Mouse (Mus musculus): Measurements from ENCODE around the gene Fam173b. TPM values are rescaled to one million over a fixed set of nuclear protein-coding genes. Genes with fewer than 3 reads are reported as not detected.

Gene Fam173b
- polyA plus RNA-seq (2012; ENCODE audit: insufficient read depth, insufficient read length, missing spikeins): 16.8 and 26.4 TPM in 2 replicates

DNA sequence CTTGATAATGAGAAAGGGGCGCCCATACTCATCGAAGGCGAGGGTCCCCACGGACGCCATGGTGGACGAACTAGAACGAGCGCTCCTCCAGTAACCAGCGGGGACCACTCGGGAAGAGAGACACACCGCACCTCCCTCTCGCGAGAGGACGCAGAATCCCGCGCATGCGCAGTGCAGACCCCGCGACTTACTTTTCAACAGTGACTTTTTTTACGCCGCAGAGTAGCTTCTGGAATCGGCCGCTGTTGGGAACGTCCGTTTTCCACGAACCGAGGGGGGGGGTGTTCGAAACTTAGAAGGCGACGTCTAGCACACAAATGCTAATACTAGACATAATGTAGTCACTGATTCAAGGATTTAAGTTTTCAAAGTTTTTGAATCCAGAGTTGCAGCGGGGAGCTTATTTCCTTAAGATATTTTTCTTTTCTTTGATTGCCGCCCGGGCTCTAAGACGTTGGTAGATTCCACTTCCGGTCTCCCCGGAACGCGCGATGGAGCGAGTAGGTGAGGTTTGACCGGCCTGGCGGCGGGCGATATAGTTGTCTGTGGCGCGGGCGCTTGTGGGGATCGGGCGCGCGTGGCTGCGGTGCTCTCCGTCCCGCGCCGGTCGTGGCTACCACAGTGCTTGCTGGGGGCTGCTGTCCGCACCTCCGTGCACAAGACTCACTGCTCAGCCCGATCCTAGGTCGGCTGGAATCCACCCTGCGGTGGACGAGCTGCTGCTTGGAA lies at the start of gene Fam173b, which contains the start of gene Cct5:
Fam173b (plus strand) TSS at position 207 of the 729 bp plus-strand sequence.
Cct5 (minus strand) TSS at position 159 of the 729 bp plus-strand sequence.
- peak within 1 kb of the TSS; percentile 95 for H3K27ac ChIP-seq (replicated peaks; ENCODE audit: low read depth, low read length)
- H3K4me3 ChIP-seq (ENCODE audit: insufficient read depth, low read depth, low read length): peak within 1 kb of the TSS; percentile 86
- H3K4me1 ChIP-seq (ENCODE audit: control insufficient read depth, insufficient read depth, insufficient read length, low read length): peaks cover 16% of the 10 kb centered on the region; the same call in 1 of the 2 replicates

DNA sequence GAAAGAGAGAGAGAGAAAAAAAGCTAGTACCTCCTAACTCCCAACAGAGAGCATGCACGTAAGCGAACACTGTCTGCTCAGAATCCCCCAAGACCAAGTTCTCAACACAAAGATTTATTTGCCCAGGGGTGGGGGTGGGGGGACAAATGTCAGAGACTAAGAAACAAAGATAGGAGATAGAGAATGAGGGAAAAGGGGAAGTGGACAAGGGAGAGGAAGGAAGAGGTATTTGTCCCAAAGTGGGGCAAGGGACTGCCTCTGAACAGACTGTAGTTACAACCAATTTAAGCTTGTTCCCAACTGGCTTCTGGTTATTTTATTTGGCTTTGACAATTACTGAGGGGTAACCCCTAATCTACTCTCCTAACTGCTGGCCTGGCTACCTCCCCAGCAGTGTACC lies 46.8 kb upstream of the Fam173b start:
- Histone ChIP-seq H3K4me1 (ENCODE audit: control insufficient read depth, insufficient read depth, insufficient read length, low read length) (no peaks in the 10 kb centered on the region), H3K4me3 (ENCODE audit: insufficient read depth, low read depth, low read length) (no peak overlapping the region), H3K27ac (replicated peaks; ENCODE audit: low read depth, low read length) (no peak overlapping the region)

DNA sequence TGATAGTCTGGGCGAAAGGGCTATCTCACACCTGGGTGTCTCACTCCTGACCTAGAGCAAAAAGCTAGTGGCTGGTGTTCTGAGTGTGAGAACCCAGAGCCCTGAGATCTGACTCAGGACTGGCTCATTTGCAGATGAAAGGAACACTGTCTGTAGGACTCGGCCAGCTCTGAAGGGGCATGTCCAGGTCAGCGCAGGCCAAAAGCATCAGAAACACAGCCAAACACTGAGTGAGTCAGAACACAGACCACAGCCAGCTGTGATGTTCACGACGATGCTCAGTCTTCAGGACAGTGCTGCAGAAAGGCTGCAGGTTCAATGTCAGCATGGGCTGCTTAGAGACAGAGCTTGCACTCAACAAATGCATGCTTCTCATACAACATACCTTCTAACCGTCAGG lies 40.3 kb upstream of the Fam173b start:
- no peaks in the 10 kb centered on the region for H3K4me1 ChIP-seq (ENCODE audit: control insufficient read depth, insufficient read depth, insufficient read length, low read length)
- no peak overlapping the region for H3K27ac ChIP-seq (replicated peaks; ENCODE audit: low read depth, low read length)

DNA sequence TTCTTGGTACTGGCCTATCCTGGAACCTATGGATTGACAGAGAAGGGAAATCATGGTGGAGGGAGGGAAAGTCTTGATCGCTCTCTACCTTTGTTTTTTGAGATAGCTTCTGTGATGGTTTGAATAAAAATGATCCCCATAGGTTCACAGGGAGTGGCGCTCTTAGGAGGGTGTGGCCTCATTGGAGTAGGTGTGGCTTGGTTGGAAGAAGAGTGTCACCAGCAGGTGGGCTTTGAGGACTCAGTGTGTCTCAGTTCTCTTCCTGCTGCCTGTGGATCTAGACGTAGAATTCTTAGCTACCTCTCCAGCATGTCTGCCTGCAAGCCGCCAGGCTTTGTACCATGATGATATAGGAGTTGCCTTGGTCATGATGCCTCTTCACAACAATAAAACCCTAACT lies 39.7 kb upstream of the Fam173b start:
- H3K4me3 ChIP-seq (ENCODE audit: insufficient read depth, low read depth, low read length): no peak overlapping the region
- no peaks in the 10 kb centered on the region for H3K4me1 ChIP-seq (ENCODE audit: control insufficient read depth, insufficient read depth, insufficient read length, low read length)
- H3K27ac ChIP-seq (replicated peaks; ENCODE audit: low read depth, low read length): no peak overlapping the region

More for the DNA sequence above, 40.3 kb upstream of the Fam173b start:
- H3K4me3 ChIP-seq (ENCODE audit: insufficient read depth, low read depth, low read length): no peak overlapping the region

DNA sequence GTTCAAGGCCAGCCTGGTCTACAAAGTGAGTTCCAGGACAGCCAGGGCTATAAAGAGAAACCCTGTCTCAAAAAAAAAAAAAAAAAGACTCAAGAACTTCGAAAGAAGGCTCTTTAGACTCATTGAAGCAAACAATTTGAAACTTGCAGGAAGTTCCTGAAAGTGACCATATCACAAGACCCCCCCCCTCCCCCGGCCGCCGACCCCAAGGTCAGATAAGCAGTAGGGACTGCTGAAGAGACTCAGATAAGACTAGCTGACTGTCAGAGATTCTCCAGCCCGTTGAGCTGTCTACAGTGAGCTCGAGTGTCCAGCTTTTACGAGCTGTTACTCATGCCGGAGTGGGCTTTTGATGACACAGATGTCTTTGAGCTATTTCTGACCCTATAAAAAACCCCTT lies 38.8 kb upstream of the Fam173b start:
- 0 out of 2 replicates have a peak, but pooled peaks cover 2% of the 10 kb centered on the region for H3K4me1 ChIP-seq (ENCODE audit: control insufficient read depth, insufficient read depth, insufficient read length, low read length)
- no peak overlapping the region for H3K27ac ChIP-seq (replicated peaks; ENCODE audit: low read depth, low read length)
- H3K4me3 ChIP-seq (ENCODE audit: insufficient read depth, low read depth, low read length): no peak overlapping the region

DNA sequence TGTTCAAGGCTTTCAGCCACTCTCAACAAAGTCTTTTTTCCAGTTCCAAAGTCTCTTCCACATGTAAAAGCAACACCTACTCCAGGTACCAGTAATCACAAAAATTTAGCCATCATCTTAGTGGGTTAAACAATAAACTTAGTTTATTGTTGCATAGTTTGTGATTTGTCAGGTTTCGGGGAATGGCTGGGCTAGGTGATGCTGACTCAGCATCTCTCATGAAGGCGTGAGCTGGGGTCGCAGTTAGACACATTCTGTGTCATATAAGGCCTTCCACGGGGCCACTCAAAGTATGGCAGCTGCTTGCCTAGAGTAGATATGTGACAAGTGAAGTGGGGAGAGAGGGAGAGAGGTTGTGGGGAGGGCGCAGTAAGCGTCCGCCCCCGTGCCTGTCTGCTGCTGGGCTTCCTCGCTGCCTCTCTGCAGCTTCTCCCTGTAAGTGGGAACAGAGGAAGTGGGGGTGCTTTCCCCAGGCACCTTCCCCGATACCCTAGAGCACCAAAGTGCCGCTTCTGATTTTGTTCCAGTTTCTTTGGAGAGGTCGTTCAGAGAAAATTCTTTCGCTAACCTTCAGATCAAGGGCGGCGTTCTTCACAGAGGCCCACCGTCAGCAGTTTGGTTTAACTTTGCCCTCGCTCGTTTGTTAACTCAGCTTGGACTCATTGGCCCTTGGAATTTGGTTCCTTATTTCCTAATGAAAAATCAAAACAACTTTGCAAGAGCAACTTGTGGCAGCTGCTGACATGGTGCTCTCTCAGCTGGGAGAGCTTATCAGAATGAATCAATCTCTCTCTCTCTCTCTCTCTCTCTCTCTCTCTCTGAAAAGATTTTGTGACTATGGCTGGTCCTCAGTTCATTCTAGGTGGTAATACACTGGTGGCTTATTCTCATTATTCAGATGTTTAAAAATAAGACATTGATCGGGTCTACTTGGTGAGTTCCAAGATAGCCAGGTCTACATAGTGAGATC lies 37.8 kb upstream of the Fam173b start:
- H3K4me3 ChIP-seq (ENCODE audit: insufficient read depth, low read depth, low read length): no peak overlapping the region
- H3K27ac ChIP-seq (replicated peaks; ENCODE audit: low read depth, low read length): no peak overlapping the region
- 0 out of 2 replicates have a peak, but pooled peaks cover 2% of the 10 kb centered on the region for H3K4me1 ChIP-seq (ENCODE audit: control insufficient read depth, insufficient read depth, insufficient read length, low read length)

DNA sequence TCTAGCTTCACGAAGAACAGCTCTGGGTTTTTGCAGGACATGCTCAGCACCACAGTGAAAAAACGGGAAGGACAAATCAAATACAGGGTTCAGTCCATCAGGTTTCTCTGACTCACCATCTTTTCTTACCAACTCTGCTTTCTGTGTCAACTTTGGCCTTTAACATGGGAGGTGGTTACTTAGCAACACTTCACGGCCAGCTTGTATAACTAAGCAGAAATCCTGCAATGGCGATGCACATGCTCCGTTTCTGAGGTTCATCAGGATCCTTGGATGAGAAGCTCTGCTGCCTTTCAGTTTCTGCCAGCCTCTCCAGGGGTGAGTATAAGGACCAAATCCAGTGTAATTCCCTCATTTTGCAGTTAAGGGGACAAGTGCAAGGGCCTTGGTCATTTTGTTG lies 36.5 kb upstream of the Fam173b start, which contains the start of gene Cmbl:
Cmbl (plus strand) TSS at position 206 of the 400 bp plus-strand sequence.
- Histone ChIP-seq H3K4me1 (ENCODE audit: control insufficient read depth, insufficient read depth, insufficient read length, low read length) (0 out of 2 replicates have a peak, but pooled peaks cover 2% of the 10 kb centered on the region), H3K4me3 (ENCODE audit: insufficient read depth, low read depth, low read length) (no peak within 1 kb of the TSS), H3K27ac (replicated peaks; ENCODE audit: low read depth, low read length) (0 out of 2 replicates have a peak within 1 kb of the TSS, but pooled peaks have one; percentile 8)

DNA sequence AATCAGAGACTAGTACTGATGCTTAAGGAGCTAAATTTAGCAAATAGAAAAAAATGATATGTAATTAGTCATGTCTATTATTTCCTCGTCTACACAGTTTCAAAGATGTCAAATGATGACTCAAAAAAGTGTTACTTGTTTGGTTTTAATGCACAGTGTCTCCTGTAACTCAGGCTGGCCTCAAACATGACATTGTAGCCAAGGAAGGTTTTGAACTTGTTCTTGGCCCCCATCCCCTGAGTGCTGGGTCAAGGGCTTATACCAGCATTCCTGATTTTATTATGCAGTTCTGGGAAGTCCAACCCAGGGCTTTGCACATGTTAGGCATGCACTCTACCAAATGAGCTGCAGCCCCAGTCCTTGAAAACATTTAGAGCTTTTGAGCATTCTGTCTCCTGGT lies 35.9 kb upstream of the Fam173b start:
- H3K27ac ChIP-seq (replicated peaks; ENCODE audit: low read depth, low read length): no peak overlapping the region
- H3K4me1 ChIP-seq (ENCODE audit: control insufficient read depth, insufficient read depth, insufficient read length, low read length): 0 out of 2 replicates have a peak, but pooled peaks cover 8% of the 10 kb centered on the region
- H3K4me3 ChIP-seq (ENCODE audit: insufficient read depth, low read depth, low read length): no peak overlapping the region

DNA sequence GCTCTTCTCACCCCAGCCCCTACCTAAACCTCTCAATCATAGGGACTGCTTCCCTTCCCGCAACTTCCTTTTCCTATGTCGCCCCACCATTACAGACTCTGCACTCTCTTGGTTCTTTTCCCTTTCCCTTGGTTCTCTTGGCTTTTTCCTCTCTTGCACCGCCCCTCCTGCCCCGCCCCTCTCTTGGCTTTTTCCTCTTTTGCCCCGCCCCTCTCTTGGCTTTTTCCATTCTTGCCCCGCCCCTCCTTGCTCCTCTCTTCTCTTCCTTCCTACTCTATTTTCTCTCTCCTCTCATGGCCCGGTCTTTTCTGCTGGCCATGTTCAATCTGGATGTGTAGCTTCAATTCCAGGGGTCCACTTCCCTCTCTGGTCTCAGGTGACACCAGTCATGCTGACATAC lies 34.2 kb upstream of the Fam173b start:
- Histone ChIP-seq H3K4me1 (ENCODE audit: control insufficient read depth, insufficient read depth, insufficient read length, low read length) (peaks cover 15% of the 10 kb centered on the region), H3K4me3 (ENCODE audit: insufficient read depth, low read depth, low read length) (no peak overlapping the region), H3K27ac (replicated peaks; ENCODE audit: low read depth, low read length) (no peak overlapping the region)

DNA sequence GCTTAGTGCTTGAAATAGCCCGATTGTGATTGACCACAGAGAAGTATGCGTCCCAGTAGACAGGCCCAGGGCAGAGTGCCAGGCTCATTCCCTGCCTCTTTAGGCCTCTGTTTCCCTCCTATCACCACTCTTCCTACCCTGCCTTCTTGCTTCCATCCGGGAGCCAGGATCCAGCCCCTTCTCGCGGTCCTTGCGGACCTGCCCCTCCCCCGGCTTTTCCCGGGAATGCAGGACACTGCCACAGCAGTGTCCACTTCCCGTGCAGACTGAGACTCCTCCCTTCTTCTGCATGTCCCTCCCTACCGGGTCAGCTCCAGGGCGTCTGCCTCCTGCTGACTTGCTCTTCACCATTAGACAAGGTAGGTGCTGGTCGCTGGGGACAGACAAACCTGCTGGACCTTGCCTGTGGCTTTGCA lies 33.1 kb upstream of the Fam173b start:
- H3K4me1 ChIP-seq (ENCODE audit: control insufficient read depth, insufficient read depth, insufficient read length, low read length): peaks cover 17% of the 10 kb centered on the region
- no peak overlapping the region for H3K27ac ChIP-seq (replicated peaks; ENCODE audit: low read depth, low read length)
- peak overlapping the region; percentile 48 for H3K4me3 ChIP-seq (ENCODE audit: insufficient read depth, low read depth, low read length)

DNA sequence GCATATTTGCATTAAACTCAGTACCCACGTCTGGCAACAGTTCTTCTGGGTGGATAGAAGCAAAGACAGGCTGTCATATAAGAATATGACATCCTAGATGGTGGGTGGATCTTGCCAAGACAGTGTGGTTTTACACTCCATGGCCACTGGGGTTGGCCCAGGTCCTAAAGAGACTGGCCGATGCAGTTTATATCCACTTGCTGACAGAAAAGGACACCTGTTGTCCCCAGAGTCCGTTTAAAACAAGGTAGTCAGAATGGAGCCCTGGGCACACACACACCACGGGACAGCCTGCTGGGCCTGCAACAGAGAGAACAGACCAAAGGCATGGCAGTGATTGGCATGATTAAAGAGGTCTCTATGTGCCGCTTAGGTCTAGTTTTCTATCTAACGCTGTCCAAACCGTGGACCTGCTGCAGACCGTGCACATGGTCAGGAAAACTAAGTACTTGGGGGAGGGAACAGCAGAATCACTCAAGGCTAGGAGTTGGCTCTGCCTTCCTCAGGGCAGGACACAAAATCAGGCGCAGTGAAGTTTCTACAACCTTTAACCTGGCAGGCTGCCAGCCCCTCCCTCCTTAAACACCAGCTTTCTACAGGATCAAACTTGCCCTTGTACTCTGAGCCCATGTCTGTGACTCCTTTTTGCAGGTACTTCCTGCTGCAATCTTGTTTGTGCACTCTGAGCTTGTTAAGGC lies 32.2 kb upstream of the Fam173b start:
- no peak overlapping the region for H3K27ac ChIP-seq (replicated peaks; ENCODE audit: low read depth, low read length)

DNA sequence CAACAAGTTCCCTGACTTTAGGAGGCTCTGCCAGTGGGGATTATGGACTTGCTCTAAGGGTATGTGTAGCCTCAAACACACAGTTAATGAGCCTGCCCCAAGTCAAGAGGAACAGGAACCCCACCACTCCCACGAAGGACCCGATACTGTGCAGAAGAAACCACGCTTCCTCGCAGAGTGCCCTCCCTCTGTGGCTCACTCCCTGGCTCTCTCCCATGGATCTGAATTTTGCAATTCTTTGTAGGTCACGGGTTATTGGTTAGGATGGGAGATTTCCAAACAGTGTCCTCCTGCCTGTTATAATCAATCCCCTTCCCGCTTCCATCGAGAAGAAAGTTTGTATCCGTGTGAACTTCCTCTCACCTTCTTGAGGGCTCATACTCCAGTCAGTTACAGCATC lies 30.7 kb upstream of the Fam173b start:
- H3K4me1 ChIP-seq (ENCODE audit: control insufficient read depth, insufficient read depth, insufficient read length, low read length): peaks cover 17% of the 10 kb centered on the region
- H3K4me3 ChIP-seq (ENCODE audit: insufficient read depth, low read depth, low read length): no peak overlapping the region
- H3K27ac ChIP-seq (replicated peaks; ENCODE audit: low read depth, low read length): peak overlapping the region; percentile 71

More for the DNA sequence above, 32.2 kb upstream of the Fam173b start:
- H3K4me1 ChIP-seq (ENCODE audit: control insufficient read depth, insufficient read depth, insufficient read length, low read length): peaks cover 17% of the 10 kb centered on the region
- H3K4me3 ChIP-seq (ENCODE audit: insufficient read depth, low read depth, low read length): peak overlapping the region; percentile 14; the same call in 1 of the 2 replicates

DNA sequence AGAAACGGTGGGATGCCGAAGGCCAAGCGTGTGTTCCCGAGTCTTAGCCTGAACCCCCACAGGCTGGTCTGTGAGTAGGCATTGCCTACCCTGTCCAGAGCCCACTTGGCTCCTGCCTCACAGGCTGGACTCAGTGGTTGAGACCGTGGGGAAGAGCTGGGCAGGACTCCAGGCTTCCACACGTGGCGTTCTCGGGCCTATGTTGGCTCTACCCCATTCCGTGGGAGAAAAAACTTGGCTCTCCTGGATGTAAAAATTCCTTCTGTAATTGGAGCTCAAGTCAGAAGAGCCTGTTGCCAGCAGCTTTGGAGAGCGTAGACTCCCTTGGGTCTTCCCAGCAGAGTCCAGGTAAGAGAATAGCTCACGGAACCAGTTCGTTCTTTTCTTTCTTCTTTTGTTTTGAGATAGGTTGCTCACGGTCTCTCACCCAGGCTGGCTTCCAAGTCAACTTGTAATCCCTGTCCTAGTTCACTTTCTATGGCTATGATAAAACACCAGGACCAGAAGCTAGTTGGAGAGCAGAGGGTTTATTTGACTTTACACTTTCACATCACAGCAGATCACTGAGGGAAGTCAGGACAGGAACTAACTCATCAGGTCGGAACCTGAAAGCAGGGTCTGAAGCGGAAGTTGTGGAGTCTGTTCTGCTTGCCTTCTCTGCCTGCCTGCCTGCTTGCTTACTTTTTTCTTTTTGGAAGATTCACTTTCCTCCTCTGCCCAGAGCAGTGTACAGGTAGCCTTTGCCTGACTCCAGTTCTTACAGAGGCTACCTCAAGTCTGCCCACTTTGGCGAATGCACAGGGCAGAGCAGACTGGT lies 29.5 kb upstream of the Fam173b start:
- Histone ChIP-seq H3K27ac (replicated peaks; ENCODE audit: low read depth, low read length) (peak overlapping the region; percentile 71), H3K4me3 (ENCODE audit: insufficient read depth, low read depth, low read length) (no peak overlapping the region), H3K4me1 (ENCODE audit: control insufficient read depth, insufficient read depth, insufficient read length, low read length) (peaks cover 17% of the 10 kb centered on the region)

DNA sequence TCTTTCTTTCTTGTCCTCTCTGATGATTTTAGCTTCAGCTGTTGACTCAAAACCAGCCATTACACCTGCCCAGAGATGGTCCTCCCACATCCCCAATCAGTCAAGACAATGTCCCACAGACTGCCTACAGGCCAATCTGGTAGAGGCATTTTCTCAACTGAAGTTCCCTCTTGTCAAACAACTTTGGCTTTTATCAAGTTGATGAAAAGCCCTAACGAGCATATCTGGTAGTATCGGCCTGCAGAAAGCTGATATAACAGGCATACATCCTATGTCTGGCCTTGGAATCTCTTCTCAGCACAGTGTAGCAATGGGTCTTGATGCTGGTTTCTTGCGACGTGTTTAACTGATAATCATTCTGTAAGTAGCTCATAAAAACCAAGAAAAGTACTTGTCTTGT lies 28.4 kb upstream of the Fam173b start:
- H3K4me1 ChIP-seq (ENCODE audit: control insufficient read depth, insufficient read depth, insufficient read length, low read length): peaks cover 15% of the 10 kb centered on the region
- no peak overlapping the region for H3K4me3 ChIP-seq (ENCODE audit: insufficient read depth, low read depth, low read length)
- no peak overlapping the region for H3K27ac ChIP-seq (replicated peaks; ENCODE audit: low read depth, low read length)

Measured in brown adipose tissue, adult 24 weeks (tissue).